In the genomic region with DNA sequence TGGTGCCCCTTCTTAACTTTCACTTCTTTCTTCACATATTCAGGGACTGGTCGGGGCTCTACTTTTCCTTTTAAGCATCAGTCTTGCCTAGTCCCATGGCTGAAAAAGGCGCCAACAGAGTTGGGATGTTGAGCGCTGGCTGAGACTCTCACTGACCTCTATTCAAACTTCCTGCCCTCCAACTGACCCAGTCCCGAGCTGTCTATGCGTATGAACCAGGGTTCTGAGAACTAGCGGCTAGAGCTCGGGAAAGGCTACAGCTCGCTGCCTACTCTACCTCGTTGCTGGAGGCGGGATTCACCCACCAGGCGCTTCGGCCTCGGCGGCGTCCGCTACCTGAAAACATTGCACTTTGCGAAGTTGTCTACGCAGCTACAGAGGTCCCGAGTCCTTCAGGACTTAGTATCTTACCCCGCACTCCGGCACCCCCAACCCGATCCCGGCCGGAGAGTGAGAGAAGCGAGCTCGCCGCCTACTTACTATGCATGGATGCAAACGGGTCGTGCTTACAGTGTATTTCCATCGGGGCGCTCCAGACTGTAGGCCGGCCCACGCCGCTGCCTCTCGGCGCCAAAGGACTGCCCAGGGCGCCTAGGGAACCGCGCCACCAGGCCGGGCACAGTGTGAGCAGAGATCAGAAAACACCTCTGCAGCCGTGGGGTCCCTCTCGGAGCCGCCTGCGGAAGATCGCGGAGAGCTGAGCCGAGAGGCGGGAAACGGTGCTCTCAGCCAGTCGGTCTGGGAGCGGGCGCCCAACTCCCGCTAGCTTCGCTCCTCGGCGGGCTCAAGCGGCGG, we compare ENCODE assay signal across 9 mouse cellular contexts. TPM values are rescaled to one million over a fixed set of nuclear protein-coding genes. Genes with fewer than 3 reads are reported as not detected.
DNase-seq lines count a peak whose midpoint lies in the region; ATAC-seq and TF ChIP-seq lines count a peak whose summit lies in the region.
"Had no signal": no experiment of that assay in that cellular context is flagged by ENCODE, and none has a peak within 500 bp of the region (broad histone marks: within the 10 kb centered on the region; RNA-seq: fewer than 3 reads in every experiment).

No protein-coding gene starts in this region.

- H3K36me3 ChIP-seq in E14TG2a.4 (ENCODE audit: insufficient read depth, low read length) = no peaks in the 10 kb centered on the region
- no peaks in the 10 kb centered on the region for H3K36me3 ChIP-seq in forebrain, embryonic 15.5 days
- H3K36me3 ChIP-seq in limb, embryonic 15.5 days = no peaks in the 10 kb centered on the region
- no peaks in the 10 kb centered on the region for H3K36me3 ChIP-seq in stomach, embryonic 16.5 days (ENCODE audit: control insufficient read depth, insufficient read depth, low read length)

- ATAC-seq in forebrain, embryonic 15.5 days (replicated peaks) = no peak
- ATAC-seq in limb, embryonic 15.5 days (ENCODE audit: insufficient number of reproducible peaks, low FRiP score, low TSS enrichment, low read depth) = no peak
- ATAC-seq in stomach, embryonic 16.5 days (ENCODE audit: insufficient read depth, low FRiP score) = no peak

- H3K27me3 ChIP-seq in E14TG2a.4 (ENCODE audit: insufficient read depth, low read length) = peaks cover 95% of the 10 kb centered on the region
- peaks cover 89% of the 10 kb centered on the region for H3K27me3 ChIP-seq in forebrain, embryonic 15.5 days
- H3K27me3 ChIP-seq in limb, embryonic 15.5 days = peaks cover 98% of the 10 kb centered on the region
- H3K27me3 ChIP-seq in stomach, embryonic 16.5 days (ENCODE audit: control insufficient read depth, insufficient read depth, low read length) = peaks cover 84% of the 10 kb centered on the region
- H3K27me3 ChIP-seq: CH12.LX had no signal

- WGBS in forebrain, embryonic 15.5 days = under 1% methylated on average over 58 of the region's 58 CpGs
- WGBS in limb, embryonic 15.5 days = under 1% methylated on average over 58 of the region's 58 CpGs
- WGBS in stomach, embryonic 16.5 days = 1% methylated on average over 58 of the region's 58 CpGs

- H3K4me1 ChIP-seq in E14TG2a.4 (replicated peaks; ENCODE audit: low read depth, low read length) = peaks cover 33% of the 10 kb centered on the region
- H3K4me1 ChIP-seq in forebrain, embryonic 15.5 days = peaks cover 28% of the 10 kb centered on the region
- peaks cover 20% of the 10 kb centered on the region for H3K4me1 ChIP-seq in limb, embryonic 15.5 days
- 0 out of 2 replicates have a peak, but pooled peaks cover 13% of the 10 kb centered on the region for H3K4me1 ChIP-seq in stomach, embryonic 16.5 days (ENCODE audit: control insufficient read depth, insufficient read depth, low read length)

- H3K4me2 ChIP-seq in forebrain, embryonic 15.5 days (replicated peaks) = peak overlapping the region; percentile 56
- peak overlapping the region; percentile 86 for H3K4me2 ChIP-seq in limb, embryonic 15.5 days
- peak overlapping the region; percentile 71; the same call in 1 of the 2 replicates for H3K4me2 ChIP-seq in stomach, embryonic 16.5 days (ENCODE audit: low read depth, low read length)

- peak; percentile 30 to 53 for DNase-seq in cerebellum, postnatal 25 days
- no peak for DNase-seq in cerebellum, adult 11-12 months
- no peak for DNase-seq in left cerebral cortex, adult 2 months (ENCODE audit: extremely low spot score in 1 of 2, low spot score in 2 of 2)
- no peak for DNase-seq in frontal cortex, postnatal 25 days (ENCODE audit: low spot score in 2 of 2)

- intact Hi-C loops in left cerebral cortex, adult 2 months (cut with DNase I) = loop anchor here (10.0 kb wide), 1 partner anchor 1642 kb away; the partner anchor contains the start of gene Foxe1

- TF ChIP-seq CTCF in E14TG2a.4 (conservative IDR thresholded peaks at IDR 0.05; ENCODE audit: low read length) = no peak
- no peak for TF ChIP-seq CTCF in left cerebral cortex, adult 2 months (IDR thresholded peaks at IDR 0.05)

- no peak overlapping the region for H3K27ac ChIP-seq in forebrain, embryonic 15.5 days (replicated peaks)
- H3K27ac ChIP-seq in limb, embryonic 15.5 days = no peak overlapping the region
- no peak overlapping the region for H3K27ac ChIP-seq in stomach, embryonic 16.5 days (ENCODE audit: low read length)
- no peak overlapping the region for H3K27ac ChIP-seq in left cerebral cortex, adult 2 months

- peak overlapping the region; percentile 81 for H3K4me3 ChIP-seq in E14TG2a.4 (replicated peaks; ENCODE audit: low read length)
- H3K4me3 ChIP-seq in forebrain, embryonic 15.5 days = peak overlapping the region; percentile 44
- H3K4me3 ChIP-seq in limb, embryonic 15.5 days = peak overlapping the region; percentile 42
- peak overlapping the region; percentile 44 for H3K4me3 ChIP-seq in stomach, embryonic 16.5 days (replicated peaks; ENCODE audit: low read length)
- H3K4me3 ChIP-seq in left cerebral cortex, adult 2 months = no peak overlapping the region

- no peak overlapping the region for H3K9ac ChIP-seq in forebrain, embryonic 15.5 days (replicated peaks)
- no peak overlapping the region for H3K9ac ChIP-seq in limb, embryonic 15.5 days
- H3K9ac ChIP-seq in stomach, embryonic 16.5 days (ENCODE audit: low read length) = no peak overlapping the region

- no peaks in the 10 kb centered on the region for H3K9me3 ChIP-seq in E14TG2a.4 (ENCODE audit: low read length)
- H3K9me3 ChIP-seq in forebrain, embryonic 15.5 days = no peaks in the 10 kb centered on the region
- no peaks in the 10 kb centered on the region for H3K9me3 ChIP-seq in limb, embryonic 15.5 days
- H3K9me3 ChIP-seq in stomach, embryonic 16.5 days (replicated peaks; ENCODE audit: control insufficient read depth, low read length) = no peaks in the 10 kb centered on the region

RNA-seq across cellular contexts. Expression of gene Pax5, which starts 7.2 kb away (rescaled TPM):
- 0.19 and 0.22 TPM in 2 replicates for polyA plus RNA-seq in forebrain, embryonic 15.5 days (2015; fragmentation: Nextera tagmentation; extraction: Ambion mirVana)
- polyA plus RNA-seq in limb, embryonic 15.5 days (2015; fragmentation: Nextera tagmentation; extraction: Ambion mirVana) = 0.18 TPM in 1 of 2 replicates, not detected in the other
- polyA plus RNA-seq in stomach, embryonic 16.5 days (2015; fragmentation: Nextera tagmentation; extraction: Ambion mirVana) = 0.03 TPM in 1 of 2 replicates, not detected in the other
- total RNA-seq in left cerebral cortex, adult 2 months (2021) = under 1 TPM in 1 of 2 experiments, not detected in 1; 0.51 TPM

RNA-seq across cellular contexts. Expression of gene Zcchc7, which starts 52.6 kb away (rescaled TPM):
- 39.8 and 41.0 TPM in 2 replicates for polyA plus RNA-seq in forebrain, embryonic 15.5 days (2015; fragmentation: Nextera tagmentation; extraction: Ambion mirVana)
- polyA plus RNA-seq in limb, embryonic 15.5 days (2015; fragmentation: Nextera tagmentation; extraction: Ambion mirVana) = 42.8 and 47.6 TPM in 2 replicates
- polyA plus RNA-seq in stomach, embryonic 16.5 days (2015; fragmentation: Nextera tagmentation; extraction: Ambion mirVana) = 34.7 and 38.8 TPM in 2 replicates
- total RNA-seq in left cerebral cortex, adult 2 months (2021) = 10 to 100 TPM; 63.1 to 71.7 TPM

Comparison
In these comparisons a context has a peak if more than half of its experiments do, and no peak if none do; other contexts are left out.
1. DNase-seq: peak in cerebellum, postnatal 25 days (2 of 2); none in cerebellum, adult 11-12 months (single experiment), left cerebral cortex, adult 2 months (0 of 2) and frontal cortex, postnatal 25 days (0 of 2).
2. Peak in every context shown above with its lines, with median percentiles within 50 percentile points of each other: H3K4me2 ChIP-seq.